Mouse (Mus musculus) left cerebral cortex, postnatal 10 days (tissue): ENCODE data around the gene Cd274. TPM values are rescaled to one million over a fixed set of nuclear protein-coding genes. Genes with fewer than 3 reads are reported as not detected.

Experiments used
- DNase-seq, 2 experiments: peaks; one replicate each; pipeline ENCODE4 v3.0.0; 2021 to 2022; ENCODE audit warnings: low spot score in 2 of 2, mixed read lengths in 1 of 2; ENCODE audit errors: extremely low spot score in 1 of 2
- intact Hi-C: fragments of 180-260 bp; cut with DNase I; formaldehyde crosslinking; loops from one replicate; pipeline ENCODE4 v1.15.1; 2025
- total RNA-seq, 2 experiments: library from RNA; stranded (reverse); gene quantifications; 2 replicates each; pipeline ENCODE4 v1.2.3; 2021

Cd274 gene
- total RNA-seq, 2 experiments from 2014 or later, result 0.51 to 0.99 TPM

- intact Hi-C loops, result no loop called here
- no peak for DNase-seq
Measured at GRCm38 (mm10) chr19:29383368-29383767, 16.1 kb downstream of the Cd274 start.

DNA sequence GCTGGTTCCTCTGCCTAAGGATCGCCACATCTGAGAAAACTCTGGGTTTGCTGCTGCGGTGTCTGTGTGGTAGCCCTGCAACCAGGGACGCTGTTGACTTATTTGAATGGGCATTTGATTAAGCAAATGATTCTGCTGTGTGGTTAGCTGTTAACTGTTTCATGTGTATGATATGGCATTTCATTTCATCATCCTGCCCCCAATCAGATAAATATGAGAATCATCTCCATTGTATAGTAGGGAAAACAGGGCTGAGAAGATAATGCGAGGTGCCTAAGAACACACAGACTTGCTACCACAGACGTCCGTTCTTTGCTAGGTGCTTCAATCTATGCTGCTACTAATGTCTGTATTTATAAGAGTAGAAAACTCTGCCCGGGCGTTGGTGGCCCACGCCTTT lies 17.2 kb downstream of the Cd274 start:
- intact Hi-C loops, result no loop called here
- no peak for DNase-seq

GRCm38 (mm10) chr19:29384994-29385393 lies 17.7 kb downstream of the Cd274 start:
- intact Hi-C loops, result no loop called here
- no peak for DNase-seq

- intact Hi-C loops, result no loop called here
- no peak for DNase-seq
Measured at GRCm38 (mm10) chr19:29385822-29386221, 18.6 kb downstream of the Cd274 start.

DNA sequence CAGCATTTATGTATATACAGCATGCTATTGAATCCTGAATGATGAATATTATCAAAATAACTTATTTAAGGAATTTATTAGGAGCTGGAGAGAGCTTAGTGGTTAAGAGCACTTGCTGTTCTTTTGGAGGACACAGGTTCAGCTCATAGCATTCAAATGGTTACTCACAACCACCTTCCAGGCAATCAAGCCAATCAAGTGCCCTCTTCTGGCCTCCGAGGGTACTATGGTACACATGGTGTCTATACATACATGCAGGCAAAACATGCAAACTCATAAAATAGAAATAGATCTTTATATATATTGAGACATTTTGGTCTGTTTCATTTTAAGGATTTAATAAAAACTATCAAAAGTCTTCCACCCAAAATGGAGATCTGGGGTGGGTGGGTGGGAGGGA lies 21.6 kb downstream of the Cd274 start:
- intact Hi-C loops, result no loop called here
- no peak for DNase-seq

- no peak for DNase-seq
- intact Hi-C loops, result no loop called here
Measured at GRCm38 (mm10) chr19:29390483-29390882, 23.2 kb downstream of the Cd274 start.

DNA sequence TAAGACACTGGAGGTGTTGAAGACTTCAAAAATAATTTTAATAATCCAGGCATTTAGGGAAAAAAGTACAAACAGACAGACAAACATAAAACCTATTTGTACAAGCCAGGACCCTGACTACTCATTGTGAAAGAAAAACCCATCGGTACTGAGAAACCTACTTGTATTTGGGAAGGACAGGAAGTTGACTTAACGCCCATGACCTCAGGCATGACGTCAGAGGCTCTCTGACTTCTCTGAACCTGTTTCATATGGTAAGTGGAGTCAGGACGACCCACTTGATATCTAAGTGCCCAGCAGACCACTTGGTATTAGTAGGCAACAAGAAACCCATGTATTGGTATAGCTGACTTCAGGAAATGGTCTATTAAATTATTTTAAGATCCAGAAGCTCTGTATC lies 24.0 kb downstream of the Cd274 start:
- no peak for DNase-seq
- intact Hi-C loops, result no loop called here

GRCm38 (mm10) chr19:29393333-29393732 lies 26.1 kb downstream of the Cd274 start:
- intact Hi-C loops, result no loop called here

DNA sequence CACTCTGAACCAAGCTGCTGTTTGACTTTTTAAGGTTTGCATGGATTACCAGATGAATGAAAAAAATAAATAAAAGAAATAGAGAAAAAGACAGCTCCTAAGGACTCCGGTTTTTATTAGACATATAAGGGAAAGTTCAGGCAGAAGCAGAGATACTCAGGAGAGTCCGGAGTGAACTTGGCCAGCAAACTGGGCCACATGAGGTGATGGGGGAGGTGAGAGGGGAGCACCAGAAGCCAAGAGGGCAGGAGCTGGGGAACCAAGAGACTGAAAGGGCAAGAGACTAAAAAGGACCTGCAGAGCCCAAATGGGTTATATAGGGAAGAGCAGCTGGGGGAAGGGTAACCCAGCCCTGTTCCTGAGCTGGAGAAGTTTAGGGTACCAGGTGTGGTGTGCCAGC lies 27.5 kb downstream of the Cd274 start:
- intact Hi-C loops, result no loop called here
- DNase-seq, result no peak

More at GRCm38 (mm10) chr19:29393333-29393732, 26.1 kb downstream of the Cd274 start:
- no peak for DNase-seq

GRCm38 (mm10) chr19:29396353-29396752 lies 29.1 kb downstream of the Cd274 start:
- DNase-seq, result no peak
- intact Hi-C loops, result no loop called here

DNA sequence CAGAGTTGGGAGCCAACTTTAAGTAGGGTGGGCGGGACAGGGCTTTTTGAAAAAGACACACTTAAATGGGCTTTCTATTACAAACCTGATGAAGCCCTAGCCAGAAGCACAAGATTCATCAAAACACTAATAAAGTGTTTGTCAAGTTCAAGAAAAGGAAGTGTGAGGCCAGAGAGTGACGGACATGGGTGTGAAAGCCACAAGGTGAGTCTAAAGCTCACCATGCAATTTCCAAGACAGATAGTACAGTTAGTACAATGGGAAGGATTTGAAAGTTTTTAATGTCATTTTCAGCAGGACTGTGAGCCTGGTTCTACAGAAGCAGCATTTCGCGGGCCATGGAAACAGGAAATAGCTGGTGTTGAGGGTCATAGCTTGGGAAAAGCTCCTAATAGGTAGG lies 32.5 kb downstream of the Cd274 start:
- intact Hi-C loops, result no loop called here

DNA sequence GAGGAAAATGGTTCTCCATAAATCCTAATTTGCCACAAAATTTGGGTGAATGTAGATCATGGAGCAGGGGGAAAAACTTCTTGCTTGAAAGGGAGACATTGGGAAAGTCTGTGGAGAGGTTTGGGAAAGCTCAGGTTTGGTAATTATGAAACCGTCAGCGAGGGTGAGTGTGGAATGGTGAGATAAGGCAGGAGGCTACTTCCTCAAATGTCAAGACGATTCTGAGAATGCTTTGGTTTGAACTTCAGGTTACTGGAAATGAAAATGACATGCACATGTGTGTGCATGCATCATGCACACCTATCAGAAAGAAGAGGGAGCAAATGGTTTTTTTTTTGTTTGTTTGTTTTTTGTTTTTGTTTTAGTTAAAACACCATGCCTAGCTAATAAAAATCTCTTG lies 33.2 kb downstream of the Cd274 start:
- DNase-seq, result no peak
- intact Hi-C loops, result no loop called here

More for the DNA sequence above, 32.5 kb downstream of the Cd274 start:
- no peak for DNase-seq

- no peak for DNase-seq
- intact Hi-C loops, result no loop called here
Measured at GRCm38 (mm10) chr19:29402621-29403020, 35.4 kb downstream of the Cd274 start.

DNA sequence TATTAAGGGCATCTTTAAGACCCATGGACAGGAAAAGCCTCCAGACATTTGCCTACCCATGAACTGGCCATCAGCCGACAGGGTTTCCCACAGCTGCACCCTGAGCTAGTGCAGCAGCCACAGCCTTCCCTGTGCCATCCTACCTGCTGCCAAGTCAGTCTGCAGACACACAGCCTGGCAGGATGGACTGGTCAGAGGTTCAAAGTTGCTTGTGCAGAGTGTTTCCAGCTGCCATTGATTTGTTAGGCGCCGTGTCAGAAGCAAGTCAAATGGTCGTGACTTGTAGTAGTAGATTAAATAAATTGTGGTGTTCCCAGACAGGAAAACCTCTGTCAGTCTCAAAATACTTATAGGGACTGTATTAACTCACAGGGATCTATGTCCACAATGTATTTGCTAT lies 36.0 kb downstream of the Cd274 start:
- intact Hi-C loops, result no loop called here

GRCm38 (mm10) chr19:29405388-29405787 lies 38.1 kb downstream of the Cd274 start:
- intact Hi-C loops, result no loop called here
- DNase-seq, result no peak

More for the DNA sequence above, 36.0 kb downstream of the Cd274 start:
- DNase-seq, result no peak

DNA sequence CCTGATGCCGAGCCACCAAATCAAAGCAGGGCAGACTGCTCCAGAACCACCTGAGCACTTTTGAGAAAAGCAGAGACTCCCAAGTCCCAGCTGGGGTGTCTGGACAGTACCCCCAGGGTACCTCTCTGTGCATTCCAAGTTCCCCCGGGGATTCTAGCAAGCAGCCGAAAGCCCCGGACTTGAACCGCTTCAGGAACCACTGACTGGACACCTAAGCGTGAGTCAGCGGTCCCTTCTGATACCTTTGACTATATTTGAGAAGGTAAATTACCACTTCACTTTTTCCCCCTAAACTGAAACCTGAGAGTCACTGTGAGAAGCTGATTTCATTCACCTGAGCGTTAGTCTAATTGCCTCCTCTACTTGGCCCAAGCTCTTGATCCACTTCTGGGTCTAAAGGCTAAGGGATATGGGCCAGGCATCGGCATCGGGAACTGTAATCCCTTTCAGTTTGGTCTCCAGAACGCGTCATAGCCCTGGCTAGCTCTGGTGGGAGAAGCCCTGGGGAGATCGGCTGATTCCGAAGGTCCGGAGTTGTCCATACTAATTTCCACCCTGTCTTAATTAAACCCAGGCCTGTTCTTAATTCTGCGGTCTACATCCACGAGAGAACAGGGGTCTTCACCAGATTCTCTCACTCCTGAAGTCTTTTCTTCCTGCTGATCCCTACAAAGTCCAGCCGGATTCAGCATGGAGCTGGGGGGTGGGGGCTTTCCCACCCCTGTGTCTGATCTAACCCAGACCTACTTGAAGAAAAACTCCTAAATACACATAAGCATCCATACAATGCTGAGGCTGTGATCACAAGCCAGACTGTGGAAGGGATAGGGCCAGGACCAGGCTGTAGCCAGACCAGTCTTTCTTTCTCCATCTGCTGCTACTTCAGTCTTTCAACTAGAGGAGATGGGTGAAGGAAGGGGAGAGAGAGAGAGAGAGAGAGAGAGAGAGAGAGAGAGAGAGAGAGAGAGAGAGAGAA lies 39.1 kb downstream of the Cd274 start:
- no peak for DNase-seq
- intact Hi-C loops, result no loop called here

DNA sequence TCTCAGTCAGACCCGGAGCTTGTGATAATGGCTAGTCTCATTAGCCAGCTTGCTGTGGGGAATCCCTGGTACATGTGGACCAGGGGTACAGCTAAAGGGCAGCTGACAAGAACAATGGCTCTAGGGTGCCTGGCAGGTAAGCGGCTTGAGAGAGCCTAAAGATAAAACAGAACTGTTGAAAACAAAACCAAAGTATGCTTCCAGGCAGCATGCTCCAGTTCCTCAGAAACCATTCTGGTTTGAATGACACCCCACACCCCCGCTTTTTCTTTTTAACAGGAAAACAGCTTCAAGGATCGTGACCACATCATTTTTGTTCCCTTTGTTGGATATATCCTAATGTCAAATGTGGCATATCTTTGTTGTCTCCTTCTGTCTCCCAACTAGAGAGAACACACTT lies 43.4 kb downstream of the Cd274 start, which contains the start of gene Pdcd1lg2:
Pdcd1lg2 (plus strand) TSS at position 301 of the 400 bp plus-strand sequence.
- no peak for DNase-seq
- intact Hi-C loops, result no loop called here

GRCm38 (mm10) chr19:29412476-29413420 lies 45.5 kb downstream of the Cd274 start:
- peak in 1 of 2 experiments; percentile 27 for DNase-seq
- intact Hi-C loops, result no loop called here

DNA sequence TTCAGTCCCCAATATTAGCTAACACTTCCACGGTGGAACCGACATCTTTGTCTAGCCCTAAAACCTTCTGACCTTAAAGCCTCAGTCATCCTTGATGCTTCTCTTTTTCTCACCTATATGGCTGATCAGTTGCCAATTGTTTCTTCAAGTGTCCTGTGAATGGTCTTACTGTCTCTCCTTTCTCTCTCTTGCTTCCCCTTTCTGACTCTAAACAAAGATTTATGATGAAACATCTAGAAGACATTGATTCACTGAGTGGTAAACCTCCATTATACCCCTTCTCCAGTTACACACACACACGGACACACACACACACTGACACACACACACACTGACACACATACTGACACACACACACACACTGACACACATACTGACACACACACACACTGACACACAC lies 47.3 kb downstream of the Cd274 start:
- intact Hi-C loops, result no loop called here
- no peak for DNase-seq
